Mouse (Mus musculus) mouse trophoblast stem cell (cell line): ENCODE results near the gene Fam20c.

ENCODE experiments used
- in situ Hi-C, 2 experiments: fragments of 300-500 bp; cut with MseI, MboI; formaldehyde crosslinking; loops; 2 replicates in 1 of 2; 3 replicates in 1 of 2; pipeline ENCODE4 v1.15.1; 2025

The Fam20c gene

GRCm38 (mm10) chr5:138754303-138755120 lies at the start of gene Fam20c:
TSS of gene Fam20c (plus strand) at chr5:138754514.
- in situ Hi-C loops: no loop called here

DNA sequence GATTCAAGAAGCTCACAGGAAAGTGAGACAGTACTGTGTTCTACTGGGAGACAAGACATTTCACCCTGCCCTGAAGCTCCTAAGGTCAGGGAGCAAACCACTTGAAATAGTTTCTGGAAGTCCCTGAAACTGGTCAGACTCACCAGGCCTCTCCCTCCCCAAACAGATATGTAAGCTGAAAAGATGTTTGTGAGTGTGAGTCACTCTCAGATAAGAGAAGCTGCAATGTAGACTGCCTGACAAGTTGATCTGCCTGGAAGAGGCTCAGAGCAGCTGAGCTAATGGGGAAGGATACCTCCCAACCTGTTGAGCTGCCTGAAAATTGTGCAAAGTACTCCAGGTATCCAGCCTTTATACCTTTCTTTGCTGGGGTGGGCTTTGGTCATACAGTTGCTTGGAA lies 46.9 kb upstream of the Fam20c start:
- in situ Hi-C loops: no loop called here

DNA sequence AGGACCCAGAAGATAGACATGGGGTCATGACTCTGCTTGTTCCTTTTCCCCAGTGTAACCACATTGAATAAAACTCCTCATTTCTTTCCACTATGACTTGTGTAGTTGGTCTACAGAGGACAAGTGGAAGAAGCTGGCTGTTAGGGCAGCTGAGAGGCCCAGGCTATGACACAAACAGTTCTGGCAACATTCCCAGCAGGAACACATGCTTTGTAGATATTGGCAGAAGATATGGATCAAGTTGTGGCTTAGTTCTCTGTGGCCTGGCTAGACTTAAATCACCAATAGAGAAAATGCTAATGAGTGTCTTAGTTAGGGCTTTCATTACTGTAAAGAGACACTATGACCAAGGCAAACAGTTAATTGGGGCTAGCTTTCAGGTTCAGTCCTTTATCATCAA lies 45.7 kb upstream of the Fam20c start:
- in situ Hi-C loops: no loop called here

GRCm38 (mm10) chr5:138715561-138716095 lies 38.7 kb upstream of the Fam20c start:
- in situ Hi-C loops: no loop called here

DNA sequence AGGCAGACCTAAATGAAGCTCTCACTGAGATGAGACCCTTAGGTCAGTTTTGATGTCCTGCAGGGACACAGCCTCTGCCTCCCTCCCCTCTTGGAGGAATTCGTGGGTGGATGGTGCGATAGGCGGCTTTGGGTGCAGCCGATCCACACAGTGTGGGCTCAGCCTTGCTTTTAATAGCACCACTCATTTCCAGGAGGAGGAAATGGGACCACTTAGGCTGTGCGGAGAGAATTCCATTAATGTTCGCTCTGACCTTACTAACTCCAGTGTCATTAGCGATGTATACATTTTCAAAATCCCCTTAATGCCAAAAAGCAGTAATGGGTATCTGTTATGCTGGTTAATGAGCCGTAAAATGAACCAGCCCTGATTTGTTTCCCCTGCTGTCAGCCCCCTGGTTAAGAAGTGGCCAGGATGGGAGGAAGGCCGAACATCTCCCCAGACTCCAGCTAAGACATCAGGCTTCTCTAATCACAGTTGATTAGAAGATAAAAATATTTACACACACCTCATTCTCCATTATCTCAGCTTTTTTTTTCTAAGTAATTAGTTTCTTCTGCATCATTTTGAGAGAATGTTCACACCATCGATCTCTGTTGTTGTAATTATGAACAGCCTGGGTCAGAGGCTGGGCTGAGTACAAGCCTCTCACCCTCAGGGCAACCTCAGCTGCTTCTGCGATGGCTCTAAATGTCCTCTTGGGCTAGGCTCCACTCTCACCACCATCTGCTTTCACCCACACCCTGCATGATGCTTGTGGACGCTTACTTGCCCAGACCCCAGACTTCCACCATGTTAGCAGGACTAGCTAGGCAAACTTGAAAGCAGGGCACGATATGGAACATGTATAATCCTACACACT lies 33.8 kb upstream of the Fam20c start:
- in situ Hi-C loops: no loop called here

GRCm38 (mm10) chr5:138724417-138724816 lies 29.9 kb upstream of the Fam20c start:
- in situ Hi-C loops: no loop called here

DNA sequence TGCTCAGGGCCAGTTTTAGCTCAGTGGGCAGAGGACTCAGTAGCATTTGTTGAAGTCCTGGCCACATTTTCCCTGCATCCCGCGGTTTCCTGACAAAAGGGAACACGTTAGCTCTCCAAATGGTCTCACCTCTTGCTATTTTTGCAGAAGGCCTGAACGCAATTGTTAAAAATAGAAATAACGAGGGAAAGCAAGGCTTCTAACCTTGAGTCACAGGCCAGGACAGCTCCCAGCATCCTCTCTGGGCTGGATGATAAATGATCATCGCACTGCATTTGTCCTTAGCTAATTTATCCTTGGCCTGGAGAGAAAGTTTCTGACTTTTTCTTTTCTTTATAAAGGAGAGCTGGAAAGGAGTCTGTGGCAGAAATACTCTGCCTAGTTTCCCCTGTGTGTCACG lies 29.2 kb upstream of the Fam20c start:
- in situ Hi-C loops: no loop called here

- in situ Hi-C loops: no loop called here
These were observed 23.5 kb upstream of the Fam20c start for GRCm38 (mm10) chr5:138730863-138731262.

DNA sequence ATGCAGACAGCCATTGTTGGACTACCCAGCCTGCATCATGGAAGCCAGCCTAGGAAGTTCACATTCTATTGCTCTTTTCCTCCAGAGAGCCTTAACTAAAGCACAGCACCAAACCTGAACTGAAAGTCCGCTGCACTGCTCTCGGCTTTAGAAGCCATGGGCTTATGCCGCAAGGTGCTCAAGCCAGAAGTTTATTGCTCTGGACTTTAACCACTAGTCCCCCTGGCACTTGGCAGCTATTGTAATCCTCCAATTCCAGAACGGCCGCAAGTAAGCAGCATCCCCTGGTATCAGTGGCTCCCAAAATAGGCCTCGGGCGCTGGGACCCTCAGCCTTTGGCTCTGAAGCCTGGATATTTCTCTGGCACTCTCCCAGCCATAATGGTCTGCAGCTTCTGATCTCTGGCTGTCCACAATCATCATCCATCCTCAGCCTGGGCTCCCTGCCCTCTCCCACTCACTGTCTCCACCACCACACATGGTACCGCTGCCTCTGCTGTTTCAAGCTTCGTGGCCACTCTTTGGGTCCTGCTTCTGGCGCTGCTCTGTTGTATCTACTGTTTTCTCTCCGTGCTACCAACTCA lies 20.9 kb upstream of the Fam20c start:
- in situ Hi-C loops: no loop called here

GRCm38 (mm10) chr5:138734018-138734417 lies 20.3 kb upstream of the Fam20c start:
- in situ Hi-C loops: no loop called here

DNA sequence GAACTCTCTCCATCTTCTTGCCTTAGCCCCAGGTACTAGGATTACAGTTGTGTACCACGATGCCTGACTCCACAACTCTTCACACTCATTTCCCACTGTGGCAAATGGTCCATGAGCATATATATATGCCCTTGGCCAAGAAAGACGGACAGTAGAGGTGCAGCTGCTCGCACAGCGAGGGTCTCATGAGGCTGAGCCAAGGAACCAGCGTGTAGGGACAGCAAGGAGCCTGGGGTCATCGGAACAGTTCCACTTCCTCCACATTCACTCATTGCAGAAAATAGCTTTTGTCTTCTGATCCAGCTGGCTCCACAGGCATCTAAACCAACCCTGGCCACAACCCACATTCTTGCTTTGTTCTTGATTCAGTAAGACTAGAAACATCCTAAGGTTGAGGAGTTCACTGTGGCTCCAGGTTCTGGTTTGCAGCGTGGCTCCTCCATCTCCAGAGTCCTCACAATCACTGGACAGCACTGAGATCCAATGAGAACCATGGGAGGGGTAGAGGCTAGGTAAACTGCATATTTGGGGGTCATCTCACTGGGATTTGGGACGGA lies 19.0 kb upstream of the Fam20c start:
- in situ Hi-C loops: no loop called here

GRCm38 (mm10) chr5:138740150-138740549 lies 14.2 kb upstream of the Fam20c start:
- in situ Hi-C loops: no loop called here

DNA sequence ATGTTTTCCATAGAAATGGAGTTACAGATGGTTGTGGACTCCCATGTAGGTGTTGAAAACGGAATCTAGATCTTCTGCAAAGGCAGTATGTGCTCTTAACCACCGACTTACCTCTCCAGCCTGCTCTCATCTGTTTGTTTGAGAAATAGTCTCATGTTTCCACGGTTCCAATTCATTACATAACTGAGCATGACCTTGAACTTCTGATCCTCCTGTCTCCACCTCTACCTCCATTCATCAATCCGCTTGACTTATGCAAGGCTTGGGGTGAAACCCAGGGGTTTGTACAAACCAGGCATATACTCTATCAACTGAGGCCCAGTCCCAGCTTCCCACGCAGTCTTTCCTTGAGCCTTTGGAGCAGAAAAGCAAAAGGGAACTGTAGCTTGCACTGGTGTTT lies 12.8 kb upstream of the Fam20c start:
- in situ Hi-C loops: no loop called here

- in situ Hi-C loops: no loop called here
These were observed 12.0 kb upstream of the Fam20c start for GRCm38 (mm10) chr5:138742281-138742680.

- in situ Hi-C loops: no loop called here
These were observed 10.7 kb upstream of the Fam20c start for GRCm38 (mm10) chr5:138743631-138744030.

DNA sequence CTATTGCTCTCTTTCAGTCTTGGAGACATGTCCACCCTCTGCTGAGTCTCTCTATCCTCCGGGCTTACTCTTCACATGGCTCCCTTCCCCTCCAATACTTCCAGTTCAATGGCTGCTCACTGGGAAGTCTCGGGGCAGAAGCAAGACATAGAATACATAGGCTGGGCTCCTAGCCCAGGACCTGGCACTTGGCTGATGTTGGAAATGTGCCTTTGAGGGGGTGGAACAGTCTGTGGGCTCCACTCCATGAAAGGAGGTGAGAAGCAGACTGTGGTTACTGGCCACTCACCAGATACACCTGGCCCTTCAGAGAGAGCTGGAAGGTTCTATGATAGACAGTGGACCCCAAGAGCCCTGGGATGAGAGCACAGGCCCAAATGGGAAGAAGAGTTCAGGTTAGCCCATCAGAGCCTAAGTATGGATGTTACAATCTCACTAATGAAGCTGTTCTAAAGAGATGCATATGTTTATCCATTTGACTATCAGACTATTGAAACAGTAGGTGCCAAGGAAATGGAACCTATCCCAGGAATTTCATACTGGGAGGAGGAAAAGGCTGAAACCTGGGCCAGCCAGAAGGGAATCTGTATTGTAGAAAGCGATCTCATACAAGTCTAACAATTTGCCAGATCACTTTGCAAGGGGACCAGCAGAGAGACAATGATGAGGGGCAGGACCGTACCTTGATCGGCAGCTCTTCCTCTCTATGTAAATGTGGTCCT lies 8.8 kb upstream of the Fam20c start:
- in situ Hi-C loops: no loop called here

DNA sequence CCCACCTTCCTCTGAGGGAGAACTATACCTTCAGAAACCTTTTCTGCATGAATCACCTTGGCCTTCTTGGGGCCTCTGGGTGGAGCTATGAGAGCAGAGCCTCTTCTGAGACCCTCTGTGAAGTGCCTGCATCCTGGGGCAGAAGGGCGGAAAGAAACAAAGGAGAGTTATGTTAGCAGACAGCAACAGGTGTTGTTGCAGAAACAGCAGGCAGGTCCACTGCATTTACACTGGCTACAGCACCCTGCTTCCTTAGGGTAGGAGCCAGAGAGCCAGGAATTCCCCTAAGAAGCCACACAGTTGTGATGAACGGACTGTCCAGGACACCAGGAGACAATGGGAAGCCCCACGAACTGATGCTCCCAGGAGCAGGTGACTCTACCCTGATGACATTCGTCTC lies 1.0 kb upstream of the Fam20c start:
- in situ Hi-C loops: no loop called here

- in situ Hi-C loops: no loop called here
These were observed 390 bp upstream of the Fam20c start for GRCm38 (mm10) chr5:138753946-138754302.

DNA sequence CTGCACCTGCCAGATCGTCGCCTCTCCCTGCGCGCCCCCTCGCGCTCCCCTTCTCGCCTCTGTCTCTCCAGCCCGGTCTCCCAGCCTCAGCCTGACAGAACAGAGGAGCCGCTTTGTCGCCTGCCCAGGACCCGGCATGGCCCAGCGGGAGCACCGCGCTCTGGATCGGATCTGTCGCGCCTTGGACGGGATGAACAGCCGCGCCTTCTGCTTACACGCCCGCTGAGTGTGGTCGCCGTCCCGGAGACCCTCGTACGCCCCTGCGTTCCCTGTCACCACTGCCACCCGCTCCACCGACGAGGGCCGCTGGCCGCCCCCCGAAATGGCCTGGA lies 773 bp downstream of the Fam20c start:
- in situ Hi-C loops: no loop called here

GRCm38 (mm10) chr5:138755453-138756301 lies 1.4 kb downstream of the Fam20c start:
- in situ Hi-C loops: no loop called here
